Mouse (Mus musculus): Measurements from ENCODE around the gene Arhgef25.
"Not testable (repeated sequence)": the region's sequence is repeated elsewhere in the genome, so short reads cannot be mapped to it uniquely, and the experiment has no call there.

Arhgef25 gene

GRCm38 (mm10) chr10:127203106-127203505, 13.2 kb upstream of the Arhgef25 start:
- DNase-seq: no peak

GRCm38 (mm10) chr10:127200279-127200678, 10.4 kb upstream of the Arhgef25 start:
- DNase-seq: no peak

- no peak for DNase-seq
Observed at GRCm38 (mm10) chr10:127199474-127199873, 9.6 kb upstream of the Arhgef25 start.

GRCm38 (mm10) chr10:127199068-127199467, 9.2 kb upstream of the Arhgef25 start:
- DNase-seq: no peak

GRCm38 (mm10) chr10:127198492-127198891, 8.6 kb upstream of the Arhgef25 start:
- DNase-seq: no peak

- no peak for DNase-seq
Observed at GRCm38 (mm10) chr10:127197505-127198110, 7.7 kb upstream of the Arhgef25 start.

- no peak for DNase-seq
Observed at GRCm38 (mm10) chr10:127197104-127197503, 7.2 kb upstream of the Arhgef25 start.

- peak; percentile 75 for DNase-seq
Observed at GRCm38 (mm10) chr10:127196392-127196791, 6.5 kb upstream of the Arhgef25 start.

- DNase-seq: peak; percentile 76
Observed at GRCm38 (mm10) chr10:127195328-127196129, 5.6 kb upstream of the Arhgef25 start, which contains the start of gene Dtx3. Dtx3 (minus strand) TSS chr10:127195728.

GRCm38 (mm10) chr10:127194428-127195327, 4.8 kb upstream of the Arhgef25 start:
- DNase-seq: peak; percentile 59

- no peak for DNase-seq
Observed at GRCm38 (mm10) chr10:127193011-127193410, 3.1 kb upstream of the Arhgef25 start.

- not testable (repeated sequence) for DNase-seq
Observed at GRCm38 (mm10) chr10:127192057-127192328, 2.1 kb upstream of the Arhgef25 start.

- no peak for DNase-seq
Observed at GRCm38 (mm10) chr10:127191191-127192056, 1.5 kb upstream of the Arhgef25 start.

GRCm38 (mm10) chr10:127190398-127191190, 711 bp upstream of the Arhgef25 start:
- DNase-seq: peak; percentile 23

- DNase-seq: peak; percentile 58
Observed at GRCm38 (mm10) chr10:127189116-127189650, 700 bp downstream of the Arhgef25 start.

GRCm38 (mm10) chr10:127188465-127189115, 1.3 kb downstream of the Arhgef25 start:
- peak; percentile 92 for DNase-seq

GRCm38 (mm10) chr10:127188079-127188453, 1.8 kb downstream of the Arhgef25 start:
- no peak for DNase-seq

GRCm38 (mm10) chr10:127187371-127188078, 2.4 kb downstream of the Arhgef25 start:
- peak; percentile 23 for DNase-seq

GRCm38 (mm10) chr10:127186451-127186850, 3.4 kb downstream of the Arhgef25 start:
- DNase-seq: no peak

- DNase-seq: no peak
Observed at GRCm38 (mm10) chr10:127185506-127185905, 4.4 kb downstream of the Arhgef25 start.

Data from embryo, embryonic 11 days (tissue).